Mouse (Mus musculus): ENCODE measurements at regions not wholly inside any gene's neighbourhood (a gene's known extent, or its start where the extent isn't known, plus 50 kb on each side); places are given as distances from the start of the nearest gene placed in this dataset.

DNA sequence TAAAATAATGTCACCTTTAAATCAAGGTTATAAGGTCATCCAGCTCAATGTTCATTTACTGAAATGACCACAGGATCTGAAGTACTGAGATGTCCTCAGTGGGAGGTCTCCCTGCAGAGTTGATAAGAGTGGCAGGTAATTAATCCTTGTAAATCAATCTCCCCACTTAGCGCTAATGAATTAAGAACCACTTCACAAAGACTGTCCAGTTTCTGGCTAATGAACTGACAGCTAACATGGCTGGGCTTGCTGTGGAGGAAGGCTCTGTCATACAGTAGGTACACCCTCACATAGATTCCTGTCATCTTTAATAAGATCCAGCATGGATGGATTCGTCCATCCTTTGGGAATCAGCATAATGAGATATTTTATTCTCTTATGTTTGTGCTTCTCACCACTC lies 297.7 kb upstream of the Nmur2 start:
- H3K4me3 ChIP-seq: no peak overlapping the region
- intact Hi-C loops (cut with DNase I): no loop called here
- TF ChIP-seq CTCF (IDR thresholded peaks at IDR 0.05): no peak
- H3K27ac ChIP-seq: no peak overlapping the region
- DNase-seq: no peak

DNA sequence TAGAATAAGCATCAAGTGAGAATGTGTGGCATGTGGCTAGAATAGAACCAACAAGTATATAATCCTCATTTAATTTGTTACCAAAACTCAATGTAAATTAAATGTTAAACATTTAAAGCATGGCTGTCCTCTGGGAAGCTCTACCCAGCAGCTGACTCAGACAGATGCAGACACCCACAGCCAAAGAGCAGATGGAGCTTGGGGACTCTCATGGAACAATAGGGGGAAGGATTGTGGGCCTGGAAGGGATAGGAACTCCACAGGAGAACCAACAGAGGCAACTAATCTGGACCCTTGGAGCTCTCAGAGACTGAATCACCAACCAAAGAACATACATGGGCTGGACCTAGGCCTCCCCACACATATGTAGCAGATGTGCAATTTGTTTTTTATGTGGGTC lies 295.1 kb upstream of the Nmur2 start:
- intact Hi-C loops (cut with DNase I): no loop called here
- Histone ChIP-seq H3K27ac (no peak overlapping the region), H3K4me3 (no peak overlapping the region)
- no peak for DNase-seq
- TF ChIP-seq CTCF (IDR thresholded peaks at IDR 0.05): no peak

DNA sequence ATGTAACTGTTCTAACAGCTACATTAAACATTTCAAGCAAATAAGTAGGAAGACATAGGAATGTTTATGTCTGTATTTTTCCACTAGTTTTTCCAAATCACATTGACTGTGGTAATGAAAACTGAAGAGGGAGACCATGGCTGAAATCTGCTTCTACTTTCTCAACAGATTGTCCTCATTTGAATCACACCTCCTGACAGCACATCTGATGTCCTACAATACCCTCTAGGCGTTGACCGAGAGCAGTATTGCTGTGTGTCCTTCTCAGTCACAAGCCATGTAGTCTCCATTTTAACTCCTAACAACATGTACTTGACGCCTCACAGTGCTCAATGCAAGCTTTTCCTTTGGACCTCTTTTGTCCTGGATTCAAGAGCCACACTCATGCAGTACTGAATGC lies 279.5 kb upstream of the Nmur2 start:
- intact Hi-C loops (cut with DNase I): no loop called here
- TF ChIP-seq CTCF (IDR thresholded peaks at IDR 0.05): no peak
- H3K27ac ChIP-seq: no peak overlapping the region
- no peak overlapping the region for H3K4me3 ChIP-seq
- no peak for DNase-seq

DNA sequence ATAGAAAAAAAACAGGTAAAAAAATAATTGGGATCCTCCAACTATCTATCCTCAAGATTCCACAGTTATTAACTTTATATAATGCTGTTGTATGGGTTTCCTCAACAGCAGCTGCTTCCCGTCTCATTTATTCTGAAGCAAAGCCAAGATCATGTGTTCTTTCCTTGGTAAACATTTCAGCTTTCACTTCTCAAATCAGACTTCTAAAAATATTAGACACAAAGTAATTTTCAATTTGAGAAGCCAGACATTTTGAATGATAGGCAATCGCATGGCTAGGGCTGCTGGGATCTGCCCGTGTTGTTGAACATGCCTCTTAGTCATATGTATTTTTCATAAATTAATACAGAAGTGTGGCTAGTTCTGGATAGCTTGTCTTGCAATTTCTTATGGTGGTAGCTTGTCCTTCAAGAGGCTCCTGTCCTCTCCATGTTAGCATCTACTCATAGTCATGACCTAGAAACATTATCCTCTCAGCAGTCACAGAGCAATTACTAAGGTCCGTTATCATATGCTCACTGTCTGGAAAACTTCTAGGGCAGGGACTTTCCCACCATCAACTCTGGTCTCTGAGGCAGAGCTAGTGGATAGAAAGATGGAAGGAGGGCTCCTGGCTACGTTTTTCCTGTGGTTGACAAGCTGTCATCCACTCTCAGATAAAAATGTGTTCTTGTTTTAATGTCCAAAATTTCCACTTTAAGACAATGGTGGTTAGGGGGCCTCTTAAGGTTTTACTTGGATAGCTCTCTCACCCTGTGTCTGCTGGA lies 274.6 kb upstream of the Nmur2 start:
- H3K27ac ChIP-seq: no peak overlapping the region
- H3K4me3 ChIP-seq: no peak overlapping the region
- intact Hi-C loops (cut with DNase I): no loop called here
- TF ChIP-seq CTCF (IDR thresholded peaks at IDR 0.05): no peak
- no peak for DNase-seq

DNA sequence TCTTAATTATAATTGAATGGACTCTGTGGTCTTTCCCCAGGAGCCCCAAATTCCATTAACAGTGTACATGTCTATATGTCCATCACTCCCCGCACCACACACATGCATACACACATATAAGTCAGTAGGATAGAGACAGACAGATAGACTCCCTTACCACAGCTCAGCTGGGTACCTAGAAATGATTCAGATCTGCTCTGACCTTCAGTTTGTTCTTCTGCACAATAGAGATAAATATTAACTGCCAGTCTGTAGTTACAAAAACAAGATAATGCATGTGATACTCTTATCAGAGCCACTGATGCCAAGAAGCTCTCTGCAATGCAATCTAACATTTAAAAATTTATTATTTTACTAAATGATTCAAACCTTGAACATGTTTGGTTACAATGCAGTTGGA lies 268.7 kb upstream of the Nmur2 start:
- no peak for TF ChIP-seq CTCF (IDR thresholded peaks at IDR 0.05)
- H3K4me3 ChIP-seq: no peak overlapping the region
- no peak overlapping the region for H3K27ac ChIP-seq
- no peak for DNase-seq
- intact Hi-C loops (cut with DNase I): no loop called here

DNA sequence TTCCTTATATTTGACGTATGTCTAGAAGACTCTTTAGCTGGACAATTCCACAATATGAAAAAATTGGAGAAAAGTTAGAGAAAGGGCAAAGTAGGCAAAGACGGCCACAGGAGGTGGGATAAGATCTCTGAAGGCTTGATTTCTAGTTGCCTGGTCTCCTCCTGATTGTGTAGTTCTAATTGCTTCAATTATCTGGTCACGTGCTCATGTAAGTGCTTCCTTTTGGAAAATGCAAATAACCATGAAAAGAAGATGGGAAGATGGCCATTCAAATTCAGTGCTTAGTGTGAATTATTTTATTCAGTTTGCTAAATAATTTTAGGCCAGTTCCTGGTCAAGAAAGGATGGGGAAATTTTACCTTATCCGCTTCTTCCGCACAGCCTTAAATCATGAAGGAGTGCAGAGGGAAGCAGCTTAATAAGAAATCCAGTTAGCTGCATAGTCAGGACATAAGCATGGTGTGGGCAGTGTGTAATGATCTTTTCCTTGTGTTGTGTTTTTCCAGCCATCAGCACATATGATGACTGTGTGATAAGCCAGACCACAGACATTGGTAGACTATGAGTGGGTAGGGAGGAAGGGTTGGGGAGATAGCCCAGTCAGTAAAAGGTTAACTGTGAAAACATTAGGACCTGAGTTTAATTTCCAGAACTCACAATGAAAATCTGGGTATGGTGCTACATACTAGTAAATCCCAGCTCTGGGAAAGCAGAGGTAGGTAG lies 267.7 kb upstream of the Nmur2 start:
- DNase-seq: no peak
- intact Hi-C loops (cut with DNase I): no loop called here
- no peak overlapping the region for H3K27ac ChIP-seq
- TF ChIP-seq CTCF (IDR thresholded peaks at IDR 0.05): no peak
- H3K4me3 ChIP-seq: no peak overlapping the region

DNA sequence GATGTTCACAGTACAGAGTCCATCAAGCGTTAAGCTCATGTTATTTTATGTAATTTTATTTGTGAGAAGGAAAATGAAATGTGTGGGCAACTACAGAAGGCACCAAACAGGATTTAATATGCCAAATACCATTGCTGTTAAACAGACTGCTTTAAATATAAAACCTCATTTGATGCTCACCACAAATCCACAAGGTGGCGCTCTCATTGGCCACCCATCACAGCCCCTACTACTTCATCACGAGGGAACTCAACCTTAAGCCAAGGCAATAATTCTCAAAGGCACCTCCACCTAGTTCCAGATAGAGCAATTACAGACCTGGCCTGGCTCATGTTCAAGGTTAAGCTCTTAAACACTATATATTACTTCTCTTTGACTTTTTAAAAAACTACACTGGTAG lies 266.2 kb upstream of the Nmur2 start:
- no peak overlapping the region for H3K27ac ChIP-seq
- no peak for DNase-seq
- no peak overlapping the region for H3K4me3 ChIP-seq
- intact Hi-C loops (cut with DNase I): no loop called here
- no peak for TF ChIP-seq CTCF (IDR thresholded peaks at IDR 0.05)

DNA sequence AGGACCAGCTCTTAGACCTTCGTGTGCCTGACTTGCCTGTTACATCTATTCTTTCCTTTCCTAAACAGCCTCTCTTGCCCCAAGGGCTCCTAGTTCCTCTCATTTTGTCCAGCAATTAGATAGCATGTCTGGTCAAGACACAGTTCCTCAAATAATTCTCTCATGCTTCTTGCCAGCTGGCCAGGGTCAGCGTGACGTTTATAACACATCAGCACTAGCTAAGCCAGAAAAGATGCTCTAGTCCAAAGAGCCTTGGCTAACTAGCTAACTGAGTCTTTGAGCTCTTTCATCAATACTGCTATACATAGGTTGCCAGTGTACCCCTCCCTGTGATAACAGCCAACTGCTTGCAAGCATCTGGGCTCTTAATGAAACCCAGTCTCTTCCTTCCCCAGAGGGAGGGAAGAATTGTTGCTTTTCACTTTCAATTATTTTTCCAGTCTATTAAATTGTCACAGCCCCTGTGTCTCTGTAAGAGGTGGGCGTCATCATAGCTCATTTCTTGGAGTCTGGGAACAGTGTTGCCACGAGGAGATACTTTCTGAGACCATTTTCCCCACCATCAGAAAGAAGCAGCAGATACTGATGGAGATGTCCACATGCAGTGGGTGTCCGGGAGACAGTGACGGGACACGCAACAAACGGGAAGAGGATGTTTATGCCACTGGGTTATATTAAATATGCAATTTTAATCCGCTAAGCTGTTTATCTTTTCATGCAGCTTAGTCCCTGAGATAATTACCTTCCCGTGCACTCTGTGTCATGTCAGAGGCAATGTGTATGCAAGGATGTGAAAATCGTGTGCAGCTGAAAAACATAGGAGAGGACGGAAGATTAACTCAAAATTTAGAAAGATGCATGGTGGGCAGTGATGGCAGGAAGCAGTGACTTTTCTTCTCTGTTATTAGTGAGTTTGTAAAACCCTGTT lies 250.1 kb upstream of the Nmur2 start:
- Histone ChIP-seq H3K27ac (no peak overlapping the region), H3K4me3 (no peak overlapping the region)
- intact Hi-C loops (cut with DNase I): no loop called here
- peak; percentile 31 for DNase-seq
- no peak for TF ChIP-seq CTCF (IDR thresholded peaks at IDR 0.05)

DNA sequence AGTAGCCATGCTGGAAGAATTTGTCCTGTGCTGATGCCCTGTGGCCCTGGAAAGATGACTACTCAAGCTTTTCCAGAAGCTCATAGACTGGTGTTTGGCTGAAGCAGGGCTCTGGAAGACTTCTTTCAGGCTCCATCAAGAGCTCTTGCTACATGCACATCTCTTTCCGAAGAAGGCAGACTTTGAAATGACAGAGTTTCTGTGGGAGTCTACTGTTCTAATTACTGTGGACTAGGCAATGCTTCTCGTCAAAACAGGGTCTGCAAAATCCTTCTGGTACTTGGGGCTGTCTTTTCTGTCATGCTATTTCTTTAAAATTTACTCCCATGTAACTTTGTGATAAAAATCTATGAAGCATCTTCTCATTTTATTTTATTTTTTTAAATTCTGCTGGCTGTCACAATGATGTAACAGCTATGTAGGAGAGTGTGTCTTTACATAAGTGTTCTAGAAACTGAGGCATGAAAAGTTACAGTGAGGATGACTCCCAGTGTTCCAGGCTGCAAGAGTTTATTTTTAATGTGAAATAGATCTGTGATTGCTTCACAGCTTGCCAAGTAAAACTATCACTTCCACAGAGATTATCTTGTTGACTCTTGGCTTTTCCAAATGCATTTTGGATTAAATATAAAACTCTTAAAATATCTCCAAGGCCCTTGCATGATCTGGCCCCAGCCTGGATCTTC lies 244.9 kb upstream of the Nmur2 start:
- intact Hi-C loops (cut with DNase I): no loop called here
- DNase-seq: no peak
- H3K27ac ChIP-seq: no peak overlapping the region
- no peak overlapping the region for H3K4me3 ChIP-seq
- no peak for TF ChIP-seq CTCF (IDR thresholded peaks at IDR 0.05)

DNA sequence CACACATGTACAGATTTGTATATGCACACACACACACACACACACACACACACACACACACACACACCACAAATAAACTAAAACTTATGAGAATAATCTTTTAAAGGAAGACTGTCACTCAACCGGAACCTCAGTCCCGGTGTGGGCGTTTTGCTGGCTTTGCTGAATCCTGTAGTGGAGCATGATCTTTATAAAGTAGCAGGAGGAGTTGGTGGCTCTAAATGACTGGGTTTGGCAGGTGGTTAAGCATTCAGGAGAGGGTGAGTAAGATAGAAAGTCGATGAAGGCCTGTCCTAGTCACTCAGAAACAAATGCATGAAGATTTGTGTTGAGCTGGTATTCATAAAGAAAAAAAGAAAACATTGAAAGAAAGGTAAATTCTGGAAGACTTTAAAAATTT lies 240.4 kb upstream of the Nmur2 start:
- no peak overlapping the region for H3K4me3 ChIP-seq
- H3K27ac ChIP-seq: no peak overlapping the region
- TF ChIP-seq CTCF (IDR thresholded peaks at IDR 0.05): no peak
- DNase-seq: no peak
- intact Hi-C loops (cut with DNase I): no loop called here

DNA sequence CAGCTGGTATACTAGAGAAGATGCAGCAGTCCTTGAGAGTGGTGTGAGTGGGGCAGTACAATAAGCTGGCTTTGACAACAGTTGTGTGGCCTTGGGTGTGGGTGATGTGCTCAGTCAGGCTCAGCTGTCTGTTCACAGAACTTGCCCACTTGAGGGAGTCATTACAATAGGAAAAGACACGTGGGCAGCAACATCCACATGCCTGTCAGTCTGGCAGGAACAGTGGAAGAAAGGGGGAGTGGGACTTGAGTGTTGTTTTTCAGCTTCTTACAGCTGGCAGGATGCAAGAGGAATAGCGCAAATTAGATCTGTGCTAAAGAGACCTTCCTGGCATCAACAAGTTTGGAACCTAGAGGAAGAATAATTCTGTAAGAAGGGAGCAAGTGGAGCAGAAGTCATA lies 239.4 kb upstream of the Nmur2 start:
- TF ChIP-seq CTCF (IDR thresholded peaks at IDR 0.05): no peak
- Histone ChIP-seq H3K27ac (no peak overlapping the region), H3K4me3 (no peak overlapping the region)
- DNase-seq: no peak
- intact Hi-C loops (cut with DNase I): no loop called here

DNA sequence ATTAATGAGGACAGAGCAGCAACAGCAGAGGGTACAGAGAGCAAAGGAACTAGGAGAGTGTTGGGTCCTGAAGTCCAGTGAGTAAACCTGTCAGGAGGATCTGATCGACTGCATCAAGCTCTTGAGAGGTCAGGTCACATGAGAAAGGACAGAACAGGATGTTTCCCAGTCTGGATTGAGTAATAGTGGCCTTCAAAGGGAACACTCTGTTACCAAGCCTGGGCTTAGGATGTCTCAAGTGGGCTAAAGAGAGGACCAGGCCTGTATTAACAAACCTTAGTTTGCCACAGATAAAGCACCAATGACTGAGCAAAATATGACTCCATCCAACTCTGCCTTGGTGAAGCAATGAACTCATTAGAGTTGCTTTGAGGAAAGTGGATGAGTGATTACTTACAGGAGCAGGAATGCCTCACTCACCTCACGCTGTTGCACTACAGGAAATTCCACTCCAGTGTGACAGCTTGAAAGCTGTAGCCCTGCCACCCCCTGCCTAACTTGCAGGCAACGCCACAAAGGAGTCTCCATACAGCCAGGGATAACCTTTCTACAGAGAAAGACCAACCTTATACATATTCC lies 229.2 kb upstream of the Nmur2 start:
- TF ChIP-seq CTCF (IDR thresholded peaks at IDR 0.05): no peak
- Histone ChIP-seq H3K4me3 (no peak overlapping the region), H3K27ac (no peak overlapping the region)
- intact Hi-C loops (cut with DNase I): no loop called here
- DNase-seq: no peak
